Mouse (Mus musculus) kidney, adult 2 months (tissue): ENCODE results near the gene Otud7a.

Source experiments
- CTCF ChIP-seq: fragments of 200-500 bp; conservative IDR thresholded peaks from 2 replicates; pipeline ENCODE4 v1.5.1; 2011; ENCODE audit warnings: low read depth, mild to moderate bottlenecking, control low read depth, low read length, moderate library complexity, mixed read lengths; ENCODE audit not compliant: insufficient read depth, insufficient read length
- POLR2A ChIP-seq: fragments of 200-500 bp; IDR thresholded peaks from one replicate; pipeline ENCODE4 v1.6.1; 2011; ENCODE audit warnings: low read depth, low read length, control low read depth

GRCm38 (mm10) chr7:63768398-63769029, 324.0 kb downstream of the Otud7a start:
- TF ChIP-seq CTCF (no peak), POLR2A (no peak)
